Mouse (Mus musculus) E14TG2a.4 (cell line): ENCODE data around the gene Il4.

ENCODE experiments used
- H3K27me3 ChIP-seq: 2 replicates; pipeline ENCODE4 v1.6.1; 2014; ENCODE audit warnings: low read length, control low read depth; ENCODE audit not compliant: insufficient read depth
- H3K36me3 ChIP-seq: 2 replicates; pipeline ENCODE4 v1.6.1; 2014; ENCODE audit warnings: low read length, control low read depth; ENCODE audit not compliant: insufficient read depth
- H3K4me1 ChIP-seq: replicated peaks from 2 replicates; pipeline ENCODE4 v1.6.1; 2014; ENCODE audit warnings: low read depth, low read length, control low read depth
- H3K4me3 ChIP-seq: replicated peaks from 2 replicates; pipeline ENCODE4 v1.5.1; 2014; ENCODE audit warnings: mild to moderate bottlenecking, low read length
- H3K9me3 ChIP-seq: 2 replicates; pipeline ENCODE4 v1.6.1; 2014; ENCODE audit warnings: low read length, control low read depth
- CTCF ChIP-seq: conservative IDR thresholded peaks from 2 replicates; pipeline ENCODE4 v1.5.1; 2014; ENCODE audit warnings: low read length
- NANOG ChIP-seq: IDR thresholded peaks from 2 replicates; pipeline ENCODE4 v1.6.1; 2014; ENCODE audit warnings: borderline replicate concordance, low read length, mixed read lengths
- POU5F1 ChIP-seq: IDR thresholded peaks from 2 replicates; pipeline ENCODE4 v1.6.1; 2014; ENCODE audit warnings: low read length, borderline replicate concordance

Il4 gene

DNA sequence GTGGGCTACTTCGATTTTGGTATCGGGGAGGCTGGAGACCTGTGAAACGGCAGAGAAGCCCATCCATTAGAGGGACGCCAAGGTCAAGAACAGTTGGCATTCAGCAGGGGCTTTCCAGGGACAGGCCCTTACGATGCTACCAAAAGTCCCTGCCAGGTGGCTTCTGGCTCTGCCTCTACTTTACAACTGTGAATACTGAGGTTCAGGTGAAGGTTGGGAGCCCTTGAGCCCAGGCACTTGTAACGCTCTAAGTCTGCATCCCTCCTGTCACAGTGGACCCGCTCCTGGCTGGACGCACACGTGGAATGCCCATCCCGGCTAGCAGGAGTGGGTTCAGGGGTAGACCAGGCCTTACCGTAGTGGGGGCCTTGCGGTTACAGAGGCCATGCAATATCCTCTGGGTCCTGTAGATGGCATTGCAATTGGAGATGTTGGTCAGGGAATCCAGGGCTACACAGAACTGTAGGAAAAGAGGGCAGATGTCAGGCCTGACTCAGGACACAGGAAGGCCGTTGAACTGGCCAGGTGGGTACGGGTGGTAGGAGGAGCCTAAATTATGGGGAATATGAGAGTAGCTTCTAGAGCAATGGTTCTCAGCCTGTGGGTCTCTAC, 13.8 kb upstream of the Il4 start:
- Histone ChIP-seq H3K27me3 (peaks cover 40% of the 10 kb centered on the region), H3K4me1 (peaks cover 23% of the 10 kb centered on the region), H3K4me3 (no peak overlapping the region), H3K9me3 (no peaks in the 10 kb centered on the region), H3K36me3 (no peaks in the 10 kb centered on the region)
- TF ChIP-seq CTCF (peak; percentile 74), POU5F1 (no peak)

DNA sequence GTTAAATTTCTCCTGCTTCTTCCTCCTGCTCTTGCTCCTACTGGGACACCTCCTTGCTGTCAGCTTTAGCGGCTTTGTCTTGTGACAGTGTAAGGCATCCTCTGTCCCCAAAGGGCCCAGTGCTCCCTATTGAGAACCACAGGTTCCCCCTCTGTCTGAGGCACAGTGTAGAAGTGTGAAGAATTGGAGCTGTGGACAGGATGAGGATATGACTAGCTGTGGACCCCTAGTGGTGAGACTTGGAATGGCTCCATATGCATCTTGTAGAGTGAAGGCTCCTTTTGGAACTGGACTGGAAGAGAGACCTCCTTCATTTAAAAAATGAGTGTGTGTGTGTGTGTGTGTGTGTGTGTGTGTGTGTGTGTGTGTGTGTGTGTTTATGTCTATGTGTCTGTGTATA, 9.4 kb upstream of the Il4 start:
- H3K4me1 ChIP-seq = peaks cover 5% of the 10 kb centered on the region; the same call in 1 of the 2 replicates
- H3K27me3 ChIP-seq = peaks cover 3% of the 10 kb centered on the region
- H3K4me3 ChIP-seq = no peak overlapping the region
- no peaks in the 10 kb centered on the region for H3K36me3 ChIP-seq
- TF ChIP-seq NANOG (no peak), CTCF (peak; percentile 84)
- peaks cover 4% of the 10 kb centered on the region; the same call in 1 of the 2 replicates for H3K9me3 ChIP-seq

DNA sequence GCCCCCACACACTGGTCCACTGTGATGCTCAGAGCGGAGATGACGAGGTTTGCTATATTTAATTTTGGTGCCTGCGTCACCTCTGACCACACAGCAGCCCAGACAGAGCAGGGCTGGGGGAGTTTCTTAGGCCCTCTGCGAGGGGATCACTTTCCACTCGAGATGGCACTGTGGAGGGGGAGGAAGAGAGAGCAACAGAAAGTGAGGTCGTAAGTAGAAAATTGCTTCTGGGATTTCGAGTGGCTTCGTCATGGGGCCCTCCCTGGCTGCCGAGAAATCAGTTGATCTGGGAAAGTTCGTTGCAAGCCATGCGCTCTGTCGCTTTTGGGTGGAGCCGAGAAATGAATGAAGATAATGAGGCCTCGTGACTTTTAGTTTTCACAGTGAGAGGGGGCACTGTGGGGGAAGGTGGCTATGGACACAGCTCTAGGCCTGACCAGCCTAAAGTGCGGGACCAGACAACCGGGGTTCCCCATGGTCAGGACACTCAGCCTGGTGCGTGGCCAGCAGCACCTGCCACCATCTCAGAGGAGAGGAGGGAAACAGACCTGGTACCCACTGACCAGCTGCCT, 8.4 kb upstream of the Il4 start:
- Histone ChIP-seq H3K36me3 (no peaks in the 10 kb centered on the region), H3K27me3 (peaks cover 3% of the 10 kb centered on the region), H3K4me1 (peaks cover 1% of the 10 kb centered on the region; the same call in 1 of the 2 replicates), H3K4me3 (no peak overlapping the region), H3K9me3 (peaks cover 4% of the 10 kb centered on the region; the same call in 1 of the 2 replicates)
- no peak for TF ChIP-seq CTCF
- TF ChIP-seq POU5F1 = no peak

DNA sequence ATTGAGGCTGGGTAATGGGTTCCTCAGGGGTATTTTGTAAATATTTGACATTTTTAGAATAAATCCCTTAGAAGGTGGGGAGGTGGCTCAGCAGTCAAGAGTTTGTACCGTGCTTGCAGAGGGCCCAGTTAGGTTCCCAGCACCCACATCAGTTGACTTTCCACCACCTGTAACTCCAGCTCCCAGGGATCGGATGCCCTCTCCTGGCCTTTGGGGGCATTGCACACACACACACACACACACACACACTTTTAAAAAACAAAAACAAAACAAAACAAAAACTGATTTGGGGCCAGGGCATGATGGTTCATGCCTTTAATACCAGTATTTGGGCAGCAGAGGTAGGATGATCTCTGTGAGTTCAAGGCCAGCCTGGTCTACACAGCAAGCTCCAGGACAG, 5.7 kb upstream of the Il4 start:
- no peak for TF ChIP-seq NANOG
- TF ChIP-seq POU5F1 = no peak
- peak; percentile 50 for TF ChIP-seq CTCF
- Histone ChIP-seq H3K4me1 (peaks cover 6% of the 10 kb centered on the region), H3K27me3 (peaks cover 9% of the 10 kb centered on the region)

DNA sequence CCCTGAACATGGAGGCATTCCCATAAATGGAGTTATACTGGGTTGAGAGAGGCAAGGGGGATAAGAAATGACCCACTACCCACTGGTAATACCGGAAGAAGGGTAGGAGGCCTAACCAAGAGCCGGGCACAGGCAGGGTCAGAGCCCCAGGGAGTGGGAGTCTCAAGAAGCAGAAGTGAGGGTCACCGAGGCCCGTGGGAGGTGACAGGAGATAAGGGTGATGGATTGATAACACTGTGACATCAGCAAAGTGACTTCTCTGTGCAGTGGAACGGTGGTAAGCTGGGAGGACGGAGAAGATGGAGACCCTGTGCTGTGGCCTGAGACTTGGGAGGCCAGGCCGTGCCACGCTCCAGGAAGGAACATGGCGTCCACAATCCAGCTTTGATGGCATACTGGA, 5.1 kb upstream of the Il4 start:
- Histone ChIP-seq H3K9me3 (peaks cover 4% of the 10 kb centered on the region; the same call in 1 of the 2 replicates), H3K4me1 (peaks cover 6% of the 10 kb centered on the region), H3K4me3 (no peak overlapping the region), H3K36me3 (no peaks in the 10 kb centered on the region), H3K27me3 (peaks cover 14% of the 10 kb centered on the region)
- TF ChIP-seq NANOG (no peak), CTCF (no peak), POU5F1 (no peak)

More for the DNA sequence above, 5.7 kb upstream of the Il4 start:
- Histone ChIP-seq H3K36me3 (no peaks in the 10 kb centered on the region), H3K4me3 (no peak overlapping the region), H3K9me3 (peaks cover 4% of the 10 kb centered on the region; the same call in 1 of the 2 replicates)

DNA sequence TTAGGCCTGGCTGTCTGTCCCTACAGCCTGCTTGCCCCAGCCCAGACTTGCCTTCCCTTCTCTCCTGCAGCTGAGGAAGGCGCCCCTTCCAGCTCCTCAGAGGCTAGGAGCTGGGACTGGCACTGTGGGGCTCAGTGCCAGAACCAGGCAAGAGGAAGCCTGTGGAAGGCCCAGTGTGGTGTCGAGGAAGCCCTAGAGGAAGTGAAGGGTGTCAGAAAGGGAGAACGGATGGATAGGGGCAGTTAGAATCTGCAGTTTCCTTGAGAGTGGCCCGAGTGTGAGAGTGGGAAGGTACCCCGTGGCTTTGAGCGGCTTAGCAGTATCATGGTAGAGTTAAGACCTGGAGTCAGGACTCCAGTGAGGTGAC, 4.0 kb upstream of the Il4 start:
- H3K4me3 ChIP-seq = no peak overlapping the region
- H3K36me3 ChIP-seq = no peaks in the 10 kb centered on the region
- peaks cover 4% of the 10 kb centered on the region; the same call in 1 of the 2 replicates for H3K9me3 ChIP-seq
- H3K4me1 ChIP-seq = peaks cover 6% of the 10 kb centered on the region
- TF ChIP-seq NANOG (no peak), POU5F1 (no peak), CTCF (no peak)
- peaks cover 18% of the 10 kb centered on the region for H3K27me3 ChIP-seq

DNA sequence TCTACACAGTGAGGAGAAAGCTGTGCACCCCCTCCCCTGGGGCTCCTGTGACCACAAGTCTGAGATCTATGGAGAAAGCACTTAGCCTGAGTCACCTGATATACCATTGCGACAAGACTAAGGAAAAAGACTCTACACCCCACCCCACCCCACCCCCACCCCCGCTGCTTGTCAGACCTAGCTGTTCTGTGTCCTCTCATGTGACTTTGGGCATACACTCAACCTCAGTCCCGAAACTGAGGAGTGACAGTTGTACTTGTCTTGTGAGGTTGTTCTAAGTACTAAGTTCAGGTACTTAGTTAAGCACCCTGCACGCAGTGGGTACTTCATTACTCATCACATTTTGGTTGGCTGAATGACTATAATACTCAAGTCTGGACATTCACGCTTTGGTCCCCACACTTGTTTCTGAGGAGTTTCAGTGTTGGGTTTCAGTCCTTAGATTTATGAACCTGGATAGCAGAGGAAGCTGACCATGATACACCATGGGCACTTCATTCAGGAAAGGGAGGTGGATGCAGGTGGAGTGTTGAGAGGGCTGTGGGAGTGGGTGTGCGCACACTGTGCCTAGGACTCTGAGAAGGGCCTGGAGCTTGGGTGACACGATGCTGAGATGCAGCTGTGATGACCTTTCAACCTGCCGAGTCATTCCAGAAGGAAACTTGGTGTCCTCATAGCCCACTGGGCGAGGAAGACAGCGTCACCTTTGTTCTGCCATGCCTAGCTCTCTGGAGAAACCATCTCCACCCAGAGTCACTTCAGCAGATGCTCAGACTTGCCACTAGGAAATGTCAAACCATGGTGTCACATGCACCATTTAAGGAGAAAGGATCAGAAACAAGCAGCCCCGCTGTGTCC, 3.3 kb upstream of the Il4 start:
- Histone ChIP-seq H3K4me3 (no peak overlapping the region), H3K36me3 (no peaks in the 10 kb centered on the region), H3K9me3 (peaks cover 4% of the 10 kb centered on the region; the same call in 1 of the 2 replicates), H3K27me3 (peaks cover 18% of the 10 kb centered on the region; the same call in 1 of the 2 replicates), H3K4me1 (peaks cover 6% of the 10 kb centered on the region)
- TF ChIP-seq CTCF = no peak

DNA sequence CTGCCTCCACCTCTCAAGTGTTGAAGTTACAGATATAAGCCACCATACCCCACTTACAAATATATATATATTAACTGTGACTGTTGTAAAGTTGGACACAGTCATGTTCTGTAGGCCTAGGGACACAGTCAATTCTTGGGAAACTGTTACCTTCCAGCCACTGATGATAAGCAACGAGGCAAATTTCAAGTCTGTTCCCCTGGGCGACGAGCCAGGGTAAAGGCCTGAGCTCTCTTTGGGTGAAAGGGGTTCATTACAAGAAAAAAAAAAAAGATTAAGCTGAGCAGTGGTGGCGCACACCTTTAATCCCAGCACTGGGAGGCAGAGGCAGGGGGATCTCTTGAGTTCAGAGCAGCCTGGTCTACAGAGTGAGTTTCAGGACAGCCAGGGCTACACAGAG, 1.6 kb upstream of the Il4 start:
- Histone ChIP-seq H3K9me3 (peaks cover 4% of the 10 kb centered on the region; the same call in 1 of the 2 replicates), H3K27me3 (0 out of 2 replicates have a peak, but pooled peaks cover 20% of the 10 kb centered on the region), H3K4me3 (no peak overlapping the region), H3K4me1 (peaks cover 6% of the 10 kb centered on the region), H3K36me3 (no peaks in the 10 kb centered on the region)
- TF ChIP-seq NANOG (no peak), CTCF (no peak), POU5F1 (no peak)
